Mouse (Mus musculus) right cerebral cortex, postnatal 25 days (tissue): ENCODE results near the gene Trpm6.

ENCODE experiments used
- DNase-seq: peaks from one replicate; pipeline ENCODE4 v3.0.0; 2022

Trpm6 gene

DNA sequence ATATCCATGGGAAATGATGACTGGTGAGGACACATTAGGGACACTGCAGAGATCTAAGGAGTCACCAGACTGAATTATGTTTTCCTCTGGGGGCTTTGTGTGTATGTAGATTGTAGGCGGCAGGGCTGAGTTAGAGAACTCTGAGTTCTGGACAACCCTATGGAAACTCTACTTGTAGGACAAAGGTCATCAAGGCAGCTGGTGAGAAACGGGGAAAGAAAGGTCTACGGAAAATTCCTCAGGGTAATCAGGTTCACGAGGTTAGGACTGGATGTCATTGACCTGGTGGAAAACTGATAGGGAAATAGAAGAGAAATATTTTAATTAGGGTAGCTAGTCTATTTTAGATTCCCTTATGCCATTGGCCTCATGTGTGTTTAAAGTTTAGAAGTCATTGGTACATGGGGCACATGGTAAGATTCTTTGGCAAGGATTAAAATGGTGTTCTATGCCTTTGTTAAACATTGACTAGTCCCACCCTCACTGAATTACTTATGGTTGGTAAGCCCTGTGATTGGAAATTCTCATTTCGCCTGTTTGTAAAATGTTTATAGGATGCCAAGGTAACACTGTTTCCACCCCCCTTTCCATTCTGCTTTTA lies 23.2 kb downstream of the Trpm6 start:
- no peak for DNase-seq

DNA sequence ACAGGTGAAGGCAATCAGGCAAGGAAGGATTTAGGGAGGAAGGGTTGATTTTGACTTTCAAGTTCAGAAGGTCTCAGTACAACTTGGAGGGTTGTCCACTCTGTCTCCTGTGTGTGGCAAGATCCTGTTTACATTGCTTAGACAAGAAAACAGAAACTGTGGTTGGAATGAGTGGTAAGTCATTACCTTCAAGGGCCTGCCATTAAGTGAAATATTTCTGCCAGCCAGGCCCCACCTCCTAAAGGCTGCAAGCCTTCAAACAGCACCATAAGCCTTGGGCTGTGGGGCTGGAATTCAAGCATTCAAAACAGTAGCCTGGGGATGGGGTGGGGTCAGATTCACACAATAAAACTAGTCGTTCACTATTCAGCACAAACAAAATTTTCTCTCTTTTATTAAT lies 24.3 kb downstream of the Trpm6 start:
- DNase-seq, result no peak

DNA sequence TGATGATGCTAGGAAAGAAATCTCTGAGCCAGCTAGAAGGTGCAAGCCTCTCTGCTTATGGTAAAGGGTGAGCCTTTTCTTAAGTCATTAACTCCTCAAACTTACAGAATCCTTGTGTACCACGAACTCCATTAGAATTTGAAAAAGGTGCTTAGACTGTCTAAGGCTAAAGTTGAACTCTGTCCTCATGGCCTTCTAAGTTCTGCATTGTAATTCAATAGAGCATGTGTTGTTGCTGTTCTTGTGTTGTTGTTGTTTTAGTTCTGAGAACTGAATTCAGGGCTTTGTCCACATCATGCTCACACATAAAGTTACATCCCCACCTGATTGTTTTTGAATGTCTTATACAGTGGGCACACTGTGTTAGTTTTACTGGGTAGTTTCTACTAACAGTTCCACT lies 49.9 kb downstream of the Trpm6 start:
- no peak for DNase-seq

DNA sequence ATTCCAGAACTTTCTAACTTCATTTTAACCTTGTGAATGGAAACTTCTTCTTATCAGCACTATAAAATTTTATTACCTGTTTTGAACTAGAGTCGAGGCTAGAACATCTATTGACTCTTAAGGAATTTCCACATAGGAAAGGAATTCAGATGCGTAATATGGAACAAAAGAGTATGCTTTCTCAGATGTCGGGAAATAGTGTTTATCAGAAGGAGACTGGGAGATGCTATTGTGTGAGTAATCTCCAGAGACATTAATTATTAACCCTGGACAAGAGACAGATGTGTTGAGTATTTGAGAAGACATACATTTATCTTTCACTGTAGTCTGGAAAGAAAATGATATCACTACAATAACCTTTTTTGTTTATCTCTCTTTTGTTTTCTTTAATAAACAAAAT lies 61.5 kb downstream of the Trpm6 start:
- DNase-seq, result no peak

DNA sequence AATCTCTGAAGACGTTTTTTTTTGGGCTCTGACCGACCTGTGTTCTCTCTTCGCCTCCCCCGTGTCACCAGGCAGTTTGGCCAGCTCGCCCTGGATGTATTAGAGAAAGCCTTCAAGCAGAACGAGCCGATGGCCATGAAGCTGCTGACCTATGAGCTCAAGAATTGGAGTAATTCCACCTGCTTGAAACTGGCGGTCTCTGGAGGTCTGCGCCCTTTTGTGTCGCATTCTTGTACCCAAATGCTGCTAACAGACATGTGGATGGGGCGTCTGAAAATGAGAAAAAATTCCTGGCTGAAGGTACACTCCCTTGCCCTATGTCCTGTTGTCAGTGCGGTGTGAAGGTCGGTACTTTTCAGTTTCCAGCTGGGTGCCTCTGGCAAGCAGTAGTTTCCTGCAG lies 65.4 kb downstream of the Trpm6 start:
- no peak for DNase-seq

DNA sequence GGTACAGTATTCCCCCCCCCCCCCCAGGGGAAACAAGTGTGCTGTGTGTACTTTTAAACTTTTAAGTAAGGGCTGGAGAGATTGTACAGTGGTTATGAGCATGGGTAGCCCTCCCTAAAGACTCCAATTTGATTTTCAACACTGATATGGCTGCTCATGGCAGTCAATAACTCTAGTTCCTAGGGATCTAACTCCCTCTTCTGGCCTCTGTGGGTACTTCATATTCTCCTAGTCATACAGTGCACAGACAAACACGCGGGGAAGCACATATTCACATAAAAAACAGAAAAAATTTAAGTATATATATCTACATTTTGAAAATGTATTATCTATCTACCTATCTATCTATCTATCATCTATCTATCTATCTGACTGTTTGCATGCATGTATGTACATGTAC lies 67.6 kb downstream of the Trpm6 start:
- DNase-seq, result no peak

DNA sequence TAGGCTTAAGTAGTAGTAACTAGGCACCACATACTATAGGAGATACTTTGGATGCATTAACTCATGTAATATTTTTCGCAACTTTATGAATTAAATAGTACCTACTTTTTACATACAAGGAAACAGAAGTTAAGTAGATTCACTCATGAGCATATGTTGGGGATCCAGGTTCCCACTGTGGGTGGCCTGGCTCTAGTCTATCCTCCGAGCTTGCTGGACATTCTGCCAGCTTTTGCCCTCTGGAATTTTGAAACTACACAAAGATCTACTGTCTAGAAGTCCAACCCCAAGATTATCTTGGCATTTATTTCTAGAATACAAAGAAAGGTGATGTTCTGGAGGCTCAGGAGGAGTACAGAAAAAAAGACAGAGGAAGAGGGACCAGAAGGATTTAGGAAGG lies 78.8 kb downstream of the Trpm6 start:
- DNase-seq, result no peak

DNA sequence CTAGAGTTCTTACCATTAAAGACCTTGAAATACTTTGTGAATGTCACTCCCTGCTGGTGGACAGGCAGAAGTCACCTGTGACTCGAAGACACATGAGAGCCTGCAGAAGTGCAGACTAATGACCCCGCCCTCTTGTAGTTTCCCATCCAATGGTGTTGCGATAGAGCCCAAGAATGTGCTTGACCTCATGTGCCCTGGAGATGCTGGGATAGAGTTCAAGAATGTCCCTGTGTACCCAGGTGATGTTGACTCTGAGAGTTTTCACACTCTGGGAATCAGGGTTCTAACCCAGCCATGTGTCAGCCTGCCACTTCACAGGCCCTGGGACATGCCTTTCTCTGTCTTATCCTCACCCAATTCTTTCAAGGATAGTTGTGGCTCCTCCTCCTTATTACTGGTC lies 81.4 kb downstream of the Trpm6 start:
- DNase-seq, result no peak

DNA sequence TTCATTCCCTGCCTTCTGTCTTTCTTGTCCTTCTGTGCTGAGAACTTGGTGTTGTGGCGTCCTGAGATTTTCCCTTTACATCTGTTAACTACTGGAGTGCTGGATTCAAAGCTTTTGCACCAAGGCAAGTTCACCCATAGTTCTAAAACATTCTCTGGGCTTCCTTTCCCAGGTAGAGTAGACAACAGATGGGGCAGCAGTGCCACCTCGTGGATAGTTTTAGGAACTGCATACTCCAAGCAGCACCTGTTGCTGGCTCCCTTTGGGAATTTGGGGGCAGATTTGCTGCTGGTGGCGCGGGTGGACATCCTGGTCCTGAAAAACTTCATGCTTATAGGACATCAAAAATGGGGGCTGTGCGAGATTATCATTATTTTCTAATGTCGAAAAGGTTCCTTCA lies 85.2 kb downstream of the Trpm6 start:
- peak; percentile 51 for DNase-seq

DNA sequence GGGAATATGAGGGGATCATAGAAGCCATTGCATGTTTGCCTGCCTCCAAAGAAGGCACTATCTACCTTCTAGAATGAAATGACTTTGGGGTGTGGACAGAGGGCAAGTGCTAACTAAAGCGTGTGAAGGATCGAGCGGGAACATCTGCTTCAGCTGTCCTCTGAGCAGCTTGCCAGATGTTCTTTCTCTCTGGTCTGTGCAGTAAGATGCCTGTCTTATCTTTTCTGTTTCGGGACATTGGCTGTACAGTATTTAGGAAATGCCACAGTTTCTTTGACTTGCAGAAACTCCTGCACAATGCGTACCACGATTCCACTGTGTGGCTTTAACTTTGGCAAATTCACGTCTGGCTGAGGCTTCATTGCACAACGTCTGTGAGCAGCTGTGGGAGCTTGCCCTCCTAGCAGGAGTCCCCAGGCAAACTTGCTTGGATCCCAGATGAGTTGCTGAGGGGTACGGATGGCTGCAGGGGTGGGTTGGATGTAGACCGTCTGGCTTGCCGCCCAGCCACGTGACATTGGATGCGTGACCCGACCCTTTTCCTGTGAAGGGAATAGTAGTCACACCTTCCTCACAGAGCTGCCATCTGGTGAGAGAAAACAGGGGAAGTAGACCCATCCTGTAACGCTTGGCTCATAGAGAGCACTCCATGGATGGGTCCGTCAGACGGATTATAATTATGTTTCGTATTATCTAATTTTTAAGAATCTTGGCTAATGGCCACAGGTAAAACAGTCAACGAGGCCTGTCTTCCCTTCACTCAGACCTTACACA lies 92.2 kb downstream of the Trpm6 start:
- no peak for DNase-seq

DNA sequence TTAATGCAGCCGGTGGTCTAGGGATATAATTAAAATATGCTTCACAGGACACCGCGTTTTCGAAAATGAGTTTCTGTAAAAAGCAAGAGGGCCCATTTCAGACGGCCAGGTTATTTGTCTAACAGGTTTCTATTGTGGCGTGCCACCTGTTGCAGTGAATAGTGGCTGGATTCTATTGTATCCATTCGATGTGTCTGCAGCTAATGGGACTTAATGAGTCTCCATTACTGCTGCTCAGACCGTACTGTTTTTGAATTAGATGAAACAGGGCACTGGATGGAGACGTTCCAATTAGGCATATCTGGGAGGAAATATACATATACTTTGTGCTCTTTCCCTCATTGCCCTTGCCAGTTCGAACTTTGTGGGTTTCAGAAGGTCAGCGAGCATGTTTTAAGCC lies 92.8 kb downstream of the Trpm6 start:
- DNase-seq, result no peak

DNA sequence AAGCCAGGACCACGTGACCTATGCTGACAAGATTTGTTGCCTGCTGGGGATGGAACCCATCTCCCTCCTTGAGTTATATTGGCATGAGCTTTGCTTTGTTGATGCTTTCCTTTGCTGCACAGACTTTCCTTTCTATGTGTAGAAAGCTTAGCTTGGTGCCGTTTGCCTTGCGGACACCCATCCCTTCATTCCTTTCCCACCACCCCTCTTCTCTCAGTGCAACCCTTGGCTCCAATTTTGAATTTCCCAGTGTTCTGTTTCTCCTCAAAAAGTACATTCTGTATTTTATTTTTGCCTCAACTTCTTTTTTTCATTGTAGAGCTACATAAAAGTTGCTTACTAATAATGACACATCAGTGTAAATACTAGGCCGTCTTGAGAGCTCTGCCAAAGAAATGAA lies 96.6 kb downstream of the Trpm6 start:
- no peak for DNase-seq

DNA sequence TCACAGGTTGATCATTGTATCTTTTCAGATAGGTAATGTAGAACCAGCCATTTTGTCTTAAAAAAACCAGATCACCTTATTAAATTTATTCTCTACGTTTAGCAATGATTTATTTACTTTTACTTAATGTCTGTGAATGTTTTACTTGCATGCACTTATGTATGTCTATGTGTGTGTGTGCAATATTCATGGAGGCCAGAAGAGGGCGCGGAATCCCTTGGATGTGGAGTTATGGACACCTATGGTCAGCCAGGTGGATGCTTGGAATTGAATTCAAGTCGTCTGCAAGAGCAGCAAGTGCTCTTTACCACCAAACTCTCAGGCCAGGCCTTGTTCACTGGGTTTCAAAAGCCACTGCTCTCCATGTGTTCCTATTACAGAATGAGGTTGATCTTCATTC lies 118.5 kb downstream of the Trpm6 start:
- no peak for DNase-seq

DNA sequence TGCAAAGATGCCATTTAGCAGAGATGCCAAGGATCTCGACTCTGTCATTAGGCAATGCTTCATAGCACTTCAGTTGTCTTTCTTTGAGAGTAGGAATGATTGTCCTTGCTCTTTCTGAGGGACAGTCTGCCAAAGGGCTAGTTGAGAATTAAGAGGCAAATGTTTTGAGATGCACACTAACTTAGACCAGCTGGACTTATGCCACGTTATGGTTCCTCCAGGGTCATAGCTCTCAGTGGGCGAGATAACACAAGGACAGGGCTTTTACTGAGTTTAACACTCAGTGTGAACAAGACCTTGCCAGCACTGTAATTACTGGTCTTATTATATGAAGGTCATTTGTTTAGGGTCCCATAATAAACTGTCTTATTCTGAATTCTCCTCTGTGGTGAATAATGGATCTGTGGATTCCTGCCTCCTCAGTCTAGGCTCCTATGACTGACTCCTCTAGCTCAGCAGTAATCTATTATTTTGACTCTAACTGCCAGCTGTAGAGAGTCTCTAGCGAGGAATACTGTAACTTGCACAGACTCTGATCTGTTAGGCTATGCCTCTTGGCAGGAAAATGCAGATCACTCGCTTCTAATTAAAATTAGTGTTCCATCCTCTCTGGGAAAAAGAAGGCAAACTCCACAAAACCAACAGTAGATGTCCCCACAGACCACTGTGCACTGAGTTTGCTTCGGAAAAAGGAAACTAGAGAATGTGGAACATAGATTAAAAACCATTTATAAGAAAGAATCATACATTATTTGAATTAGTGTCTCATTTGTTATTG lies 123.2 kb downstream of the Trpm6 start:
- no peak for DNase-seq

DNA sequence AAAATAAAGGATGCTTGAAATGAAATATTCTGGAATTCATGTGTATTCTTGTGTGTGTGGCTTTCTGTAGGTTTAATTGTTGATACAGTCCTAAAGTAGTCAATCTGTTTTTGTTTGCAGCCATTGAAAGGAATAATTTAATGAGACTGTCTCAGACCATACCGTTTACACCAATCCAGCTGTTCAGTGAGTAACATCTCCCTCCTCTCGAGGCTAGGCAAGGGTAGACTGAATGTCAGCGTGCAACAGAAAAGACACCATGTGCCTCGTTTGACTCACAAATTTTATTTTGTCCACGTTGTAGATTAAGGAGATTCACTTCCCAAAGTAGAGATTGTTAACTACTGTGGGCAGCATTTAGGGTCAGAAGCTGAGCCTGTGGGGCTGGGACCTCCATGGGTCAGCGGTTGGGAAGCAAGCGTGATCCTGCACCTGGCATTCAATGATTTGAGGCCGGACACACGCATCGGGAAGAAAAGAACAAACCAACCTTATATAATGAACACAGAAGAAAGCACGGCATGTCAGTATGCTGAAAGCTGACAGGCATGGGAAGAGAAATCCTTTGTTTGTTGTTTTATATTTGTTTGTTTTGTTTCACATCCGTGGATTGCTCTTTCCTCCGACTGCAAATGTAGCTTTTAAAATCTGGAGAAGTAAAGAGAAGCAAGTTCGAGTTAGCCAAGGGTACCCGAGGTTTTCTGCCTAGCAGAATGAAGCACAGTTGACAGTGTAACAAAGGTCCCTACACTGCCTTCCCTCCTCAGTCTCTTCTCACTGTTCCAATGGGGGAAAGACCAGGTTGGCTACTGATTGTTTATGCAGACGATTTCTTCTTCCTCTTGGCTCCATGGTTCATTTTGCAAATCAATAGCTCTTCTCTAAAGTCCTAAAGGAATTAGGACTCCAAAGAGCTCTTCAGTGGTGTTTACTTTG lies 124.2 kb downstream of the Trpm6 start:
- DNase-seq, result no peak

DNA sequence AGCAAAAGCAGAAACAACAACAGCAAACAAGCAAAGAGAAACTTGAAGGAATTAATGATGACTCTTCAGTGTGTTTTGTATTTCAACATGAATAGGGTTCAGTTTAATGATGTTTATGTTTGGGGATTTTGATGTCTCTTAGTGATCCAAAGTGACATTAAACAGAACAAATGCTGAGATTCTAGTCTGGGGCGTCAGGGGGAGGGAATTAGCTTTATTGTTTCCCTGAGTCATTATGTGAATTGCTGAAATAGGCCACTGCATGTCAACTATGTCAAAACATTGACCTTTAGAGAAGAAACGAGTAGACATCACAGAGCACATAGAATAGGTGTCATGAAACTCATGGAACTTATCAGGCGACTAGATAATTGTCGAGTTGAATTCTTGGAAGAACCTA lies 129.5 kb downstream of the Trpm6 start:
- no peak for DNase-seq

DNA sequence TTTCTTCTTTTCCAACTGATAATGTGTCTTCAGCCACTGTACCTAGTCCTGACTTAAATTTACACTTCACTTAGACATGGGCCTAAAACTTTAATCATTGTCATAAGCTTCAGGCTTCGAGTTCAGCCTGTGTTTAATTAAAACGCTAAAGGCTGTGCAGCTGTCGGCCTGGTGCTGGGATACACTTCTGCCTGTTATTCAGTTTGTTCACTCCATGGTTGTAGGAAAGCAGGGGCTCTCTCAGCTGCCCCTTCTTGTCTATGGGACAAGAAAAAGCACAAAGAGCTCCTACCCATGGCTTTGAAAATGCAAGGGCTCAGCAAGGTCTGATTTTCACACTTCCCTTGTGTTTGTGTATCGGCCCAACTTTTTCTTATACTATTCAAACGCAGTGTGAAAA lies 131.4 kb downstream of the Trpm6 start:
- no peak for DNase-seq

DNA sequence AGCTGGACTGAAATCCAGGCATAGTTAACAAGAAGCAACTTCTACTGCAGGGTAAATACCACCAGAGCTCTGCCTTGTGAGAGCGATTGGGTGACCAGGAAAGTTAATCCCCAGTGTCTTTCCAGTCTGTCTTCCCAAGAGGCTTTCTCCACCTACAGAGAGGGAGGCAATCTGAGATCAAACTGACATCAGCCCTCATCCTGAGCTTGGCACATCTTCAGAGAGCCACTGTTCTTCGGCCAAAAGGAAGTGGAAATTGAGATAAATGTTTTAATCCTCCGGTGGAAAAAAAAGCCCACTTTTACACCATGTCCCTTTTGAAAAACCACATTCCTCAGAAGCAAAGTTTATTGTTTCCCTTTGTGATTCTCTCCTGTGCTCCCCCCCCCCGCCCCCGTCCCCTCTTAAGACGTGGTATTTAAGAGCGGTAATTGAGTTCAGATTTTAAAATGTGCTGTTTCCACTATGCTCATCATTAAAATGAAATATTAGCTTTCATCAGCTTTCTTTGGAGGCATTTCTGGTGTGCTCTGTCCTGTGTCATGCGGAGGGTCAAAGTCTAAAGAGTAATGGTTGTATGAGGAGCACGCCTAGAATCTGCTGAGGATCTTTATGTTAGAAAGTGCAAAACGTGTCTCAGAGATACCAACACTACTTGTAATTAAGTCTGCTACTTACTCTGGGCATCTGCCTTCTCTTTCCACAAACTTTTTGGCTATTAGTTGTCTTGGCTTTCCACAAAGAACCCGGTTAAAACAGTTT lies 138.0 kb downstream of the Trpm6 start:
- DNase-seq, result no peak

DNA sequence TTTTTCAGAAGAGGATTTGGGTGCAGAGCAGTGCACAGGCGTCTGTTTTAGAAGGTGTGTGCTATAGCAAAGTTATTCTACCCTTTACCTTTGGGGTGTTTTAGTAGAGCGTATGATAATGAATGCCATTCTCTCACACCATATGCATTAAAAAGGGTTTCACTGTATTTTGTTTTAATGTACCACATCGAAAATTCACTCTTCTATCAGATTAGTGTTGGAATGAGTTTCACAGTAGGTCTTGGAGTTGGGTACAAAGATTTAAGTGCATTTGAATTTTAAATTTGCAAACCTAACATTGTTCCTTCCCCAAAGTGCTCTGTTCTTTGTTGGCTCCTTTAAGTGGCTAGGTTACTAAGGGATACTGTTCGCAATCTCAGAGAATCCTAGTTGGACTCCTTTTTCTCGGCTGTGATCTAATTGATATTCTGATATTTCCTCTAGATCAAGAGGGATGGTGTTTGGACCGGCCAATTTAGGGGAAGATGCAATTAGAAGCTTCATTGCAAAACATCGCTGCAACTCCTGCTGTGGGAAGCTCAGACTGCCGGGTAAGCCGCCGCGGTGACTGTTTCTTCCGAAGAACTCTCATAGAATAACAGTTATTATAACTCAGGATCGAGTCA lies 138.8 kb downstream of the Trpm6 start:
- DNase-seq, result peak; percentile 27

DNA sequence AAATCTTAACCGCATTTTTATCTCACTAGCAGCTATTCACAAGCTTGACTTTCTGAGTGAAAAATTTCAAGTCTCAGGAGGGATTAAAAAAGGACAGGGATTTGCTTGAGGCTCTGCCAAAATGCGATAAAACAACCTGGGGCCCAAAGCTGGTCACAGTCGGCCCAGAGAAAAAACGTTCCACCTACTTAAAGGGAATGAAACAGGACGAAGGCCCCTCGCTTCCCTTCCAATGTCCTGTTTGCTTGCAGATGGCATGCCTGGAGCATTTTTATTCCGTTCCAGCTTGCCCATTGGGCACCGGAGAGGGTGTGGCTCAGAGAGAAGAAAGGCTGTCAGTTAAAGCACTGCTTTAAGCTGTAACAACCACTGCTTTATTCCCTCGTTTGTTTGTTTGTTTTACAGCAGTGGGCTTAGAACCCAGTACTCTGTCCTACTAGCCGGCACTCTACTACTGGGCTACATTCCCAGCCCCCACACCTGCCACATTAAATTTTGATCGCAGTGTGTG lies 139.4 kb downstream of the Trpm6 start:
- DNase-seq, result peak; percentile 43

DNA sequence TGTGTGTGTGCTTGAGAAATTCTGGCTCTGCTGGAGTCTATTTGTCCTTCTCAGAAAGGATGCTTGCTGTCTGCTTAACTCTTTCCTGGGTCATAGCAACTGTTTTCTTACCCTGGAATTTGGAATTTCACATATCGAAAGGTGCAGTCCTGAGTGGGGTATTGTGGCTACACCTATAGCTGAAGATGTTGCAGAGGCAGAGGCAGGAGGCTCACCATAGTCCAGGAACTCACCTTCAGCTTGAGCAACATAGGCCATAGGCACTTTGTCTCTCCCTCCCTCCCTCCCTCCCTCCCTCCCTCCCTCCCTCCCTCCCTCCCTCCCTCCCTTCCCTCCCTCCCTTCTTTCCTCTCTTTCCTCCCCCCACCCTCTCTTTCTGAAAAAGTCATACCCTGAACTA lies 139.8 kb downstream of the Trpm6 start:
- no peak for DNase-seq

DNA sequence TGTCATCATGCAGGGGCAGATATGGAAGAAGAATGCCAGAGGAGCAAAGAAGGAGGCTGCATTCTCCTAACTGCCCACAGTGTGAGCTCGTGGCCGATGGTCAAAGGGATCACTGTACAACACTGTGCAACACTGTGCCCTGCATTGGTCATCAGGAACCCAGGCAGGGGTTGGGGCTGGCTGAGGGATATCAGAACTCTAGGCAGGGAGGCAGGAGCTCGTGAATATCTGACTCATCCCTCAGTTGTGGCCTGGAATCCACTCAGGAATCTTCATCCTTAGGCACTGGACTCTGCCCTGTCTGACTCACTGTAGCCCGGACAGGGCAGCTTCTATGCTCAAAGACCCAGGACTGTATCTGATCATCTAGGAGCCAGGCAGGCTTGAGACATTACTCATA lies 140.4 kb downstream of the Trpm6 start:
- DNase-seq, result no peak
